Mouse (Mus musculus) myocyte (in vitro differentiated cells): ENCODE measurements around the gene Nox1. TPM values are rescaled to one million over a fixed set of nuclear protein-coding genes. Genes with fewer than 3 reads are reported as not detected.

Source experiments
- H3K27me3 ChIP-seq: one replicate; pipeline ENCODE4 v1.6.1; 2011; ENCODE audit not compliant: control insufficient read depth, insufficient read depth, insufficient read length
- H3K36me3 ChIP-seq: one replicate; pipeline ENCODE4 v1.6.1; 2011; ENCODE audit not compliant: control insufficient read depth, insufficient read depth
- H3K4me2 ChIP-seq: one replicate; pipeline ENCODE4 v1.6.1; 2011; ENCODE audit warnings: low read depth, control low read depth
- H3K4me3 ChIP-seq: one replicate; pipeline ENCODE4 v1.5.1; 2011; ENCODE audit warnings: mild to moderate bottlenecking, control low read depth, moderate library complexity
- H3K79me2 ChIP-seq: one replicate; pipeline ENCODE4 v1.6.1; 2011; ENCODE audit not compliant: control insufficient read depth, insufficient read depth
- H3ac ChIP-seq: one replicate; pipeline ENCODE4 v1.6.1; 2011; ENCODE audit not compliant: control insufficient read depth, insufficient read length
- CEBPB ChIP-seq: IDR thresholded peaks from 2 replicates; pipeline ENCODE4 v1.6.1; 2011; ENCODE audit warnings: mild to moderate bottlenecking, moderate library complexity; ENCODE audit not compliant: poor library complexity, insufficient read depth, severe bottlenecking
- E2F4 ChIP-seq: IDR thresholded peaks from one replicate; pipeline ENCODE4 v1.6.1; 2011; ENCODE audit warnings: mild to moderate bottlenecking, control low read depth, moderate library complexity; ENCODE audit not compliant: insufficient read depth
- MAX ChIP-seq: IDR thresholded peaks from one replicate; pipeline ENCODE4 v1.6.1; 2011; ENCODE audit warnings: low read depth, mild to moderate bottlenecking, control low read depth
- MYOD1 ChIP-seq, 3 experiments: IDR thresholded peaks; one replicate each; pipeline ENCODE4 v1.6.1; 2011; ENCODE audit warnings: control low read depth in 2 of 3, low read depth in 2 of 3, mild to moderate bottlenecking in 2 of 3, moderate library complexity in 1 of 3; ENCODE audit not compliant: insufficient read length in 2 of 3, control insufficient read depth in 1 of 3
- MYOG ChIP-seq, 3 experiments: IDR thresholded peaks; one replicate each; pipeline ENCODE4 v1.6.1; 2011; ENCODE audit warnings: control low read depth in 2 of 3, low read depth in 2 of 3, mild to moderate bottlenecking in 2 of 3; ENCODE audit not compliant: insufficient read length in 2 of 3, control insufficient read depth in 1 of 3, insufficient read depth in 1 of 3
- POLR2A ChIP-seq: IDR thresholded peaks from one replicate; pipeline ENCODE4 v1.6.1; 2011; ENCODE audit warnings: low read depth, mild to moderate bottlenecking, control low read depth, moderate library complexity; ENCODE audit not compliant: insufficient read length
- POLR2AphosphoS2 ChIP-seq: IDR thresholded peaks from one replicate; pipeline ENCODE4 v1.6.1; 2011; ENCODE audit warnings: low read depth, control low read depth; ENCODE audit not compliant: insufficient read length
- REST ChIP-seq: IDR thresholded peaks from one replicate; pipeline ENCODE4 v1.6.1; 2011; ENCODE audit warnings: mild to moderate bottlenecking, control low read depth, moderate library complexity; ENCODE audit not compliant: insufficient read depth, insufficient read length
- SRF ChIP-seq: IDR thresholded peaks from one replicate; pipeline ENCODE4 v1.6.1; 2011; ENCODE audit warnings: low read depth; ENCODE audit not compliant: control insufficient read depth, insufficient read length
- TCF12 ChIP-seq: IDR thresholded peaks from one replicate; pipeline ENCODE4 v1.6.1; 2011; ENCODE audit warnings: mild to moderate bottlenecking, control low read depth; ENCODE audit not compliant: poor library complexity, insufficient read depth, severe bottlenecking
- TCF3 ChIP-seq: IDR thresholded peaks from one replicate; pipeline ENCODE4 v1.6.1; 2011; ENCODE audit warnings: low read depth, control low read depth; ENCODE audit not compliant: insufficient read length
- USF1 ChIP-seq: IDR thresholded peaks from one replicate; pipeline ENCODE4 v1.6.1; 2011; ENCODE audit warnings: low read depth, mild to moderate bottlenecking, control low read depth, moderate library complexity
- polyA plus RNA-seq: library from polyadenylated mRNA; unstranded; fragments of >200 nt; fragmentation: generic; extraction: Trizol; gene quantifications from one replicate; pipeline ENCODE4 v1.2.1, GENCODE M21; 2012; ENCODE audit warnings: missing spikeins

Nox1 gene
- polyA plus RNA-seq, 1 experiment, result 0.04 TPM

GRCm38 (mm10) chrX:134238266-134238665, 16.5 kb upstream of the Nox1 start:
- H3K79me2 ChIP-seq, result no peaks in the 10 kb centered on the region
- no peaks in the 10 kb centered on the region for H3K36me3 ChIP-seq
- H3ac ChIP-seq, result no peak overlapping the region
- no peaks in the 10 kb centered on the region for H3K27me3 ChIP-seq
- no peak overlapping the region for H3K4me2 ChIP-seq
- no peak for TF ChIP-seq TCF3
- no peak for TF ChIP-seq POLR2AphosphoS2
- TF ChIP-seq E2F4, result no peak
- no peak for TF ChIP-seq SRF
- TF ChIP-seq REST, result no peak
- no peak for TF ChIP-seq USF1
- TF ChIP-seq MAX, result no peak
- no peak for TF ChIP-seq MYOD1 (IDR thresholded peaks at IDR 0.05; ENCODE audit: control insufficient read depth in 1 of 3, insufficient read length in 2 of 3, low read depth in 2 of 3)
- H3K4me3 ChIP-seq, result no peak overlapping the region

GRCm38 (mm10) chrX:134233048-134233447, 11.3 kb upstream of the Nox1 start:
- Histone ChIP-seq H3K79me2 (no peaks in the 10 kb centered on the region), H3K27me3 (no peaks in the 10 kb centered on the region), H3K36me3 (no peaks in the 10 kb centered on the region), H3K4me2 (no peak overlapping the region), H3K4me3 (no peak overlapping the region), H3ac (no peak overlapping the region)
- TF ChIP-seq MYOD1 (IDR thresholded peaks at IDR 0.05; ENCODE audit: control insufficient read depth in 1 of 3, insufficient read length in 2 of 3, low read depth in 2 of 3), result no peak
- no peak for TF ChIP-seq USF1
- no peak for TF ChIP-seq E2F4
- no peak for TF ChIP-seq SRF
- no peak for TF ChIP-seq REST
- no peak for TF ChIP-seq MYOG (IDR thresholded peaks at IDR 0.05; ENCODE audit: control insufficient read depth in 1 of 3, insufficient read depth in 1 of 3, insufficient read length in 2 of 3, low read depth in 2 of 3)
- no peak for TF ChIP-seq TCF3
- TF ChIP-seq CEBPB, result no peak
- TF ChIP-seq POLR2A, result no peak

GRCm38 (mm10) chrX:134220618-134221017, 1.1 kb downstream of the Nox1 start:
- TF ChIP-seq TCF3 (no peak), MYOG (IDR thresholded peaks at IDR 0.05; ENCODE audit: control insufficient read depth in 1 of 3, insufficient read depth in 1 of 3, insufficient read length in 2 of 3, low read depth in 2 of 3) (no peak), MAX (no peak), MYOD1 (IDR thresholded peaks at IDR 0.05; ENCODE audit: control insufficient read depth in 1 of 3, insufficient read length in 2 of 3, low read depth in 2 of 3) (no peak), E2F4 (no peak), CEBPB (no peak), TCF12 (no peak), POLR2A (no peak), USF1 (no peak), REST (no peak), SRF (no peak), POLR2AphosphoS2 (no peak)
- Histone ChIP-seq H3K4me3 (no peak overlapping the region), H3K36me3 (no peaks in the 10 kb centered on the region), H3K79me2 (no peaks in the 10 kb centered on the region), H3ac (no peak overlapping the region), H3K27me3 (no peaks in the 10 kb centered on the region), H3K4me2 (no peak overlapping the region)

- H3K4me2 ChIP-seq, result no peak overlapping the region
Observed at GRCm38 (mm10) chrX:134218161-134218560, 3.6 kb downstream of the Nox1 start.

More at GRCm38 (mm10) chrX:134218161-134218560, 3.6 kb downstream of the Nox1 start:
- H3K36me3 ChIP-seq, result no peaks in the 10 kb centered on the region
- no peak overlapping the region for H3ac ChIP-seq
- TF ChIP-seq MYOD1 (IDR thresholded peaks at IDR 0.05; ENCODE audit: control insufficient read depth in 1 of 3, insufficient read length in 2 of 3, low read depth in 2 of 3) (no peak), MAX (no peak), TCF3 (no peak), REST (no peak), TCF12 (no peak), CEBPB (no peak), USF1 (no peak), MYOG (IDR thresholded peaks at IDR 0.05; ENCODE audit: control insufficient read depth in 1 of 3, insufficient read depth in 1 of 3, insufficient read length in 2 of 3, low read depth in 2 of 3) (no peak), POLR2AphosphoS2 (no peak), POLR2A (no peak), E2F4 (no peak), SRF (no peak)
- no peaks in the 10 kb centered on the region for H3K79me2 ChIP-seq
- H3K27me3 ChIP-seq, result no peaks in the 10 kb centered on the region
- H3K4me3 ChIP-seq, result no peak overlapping the region
